Mouse (Mus musculus): Measurements from ENCODE around the gene Sh3bp4.

The Sh3bp4 gene

DNA sequence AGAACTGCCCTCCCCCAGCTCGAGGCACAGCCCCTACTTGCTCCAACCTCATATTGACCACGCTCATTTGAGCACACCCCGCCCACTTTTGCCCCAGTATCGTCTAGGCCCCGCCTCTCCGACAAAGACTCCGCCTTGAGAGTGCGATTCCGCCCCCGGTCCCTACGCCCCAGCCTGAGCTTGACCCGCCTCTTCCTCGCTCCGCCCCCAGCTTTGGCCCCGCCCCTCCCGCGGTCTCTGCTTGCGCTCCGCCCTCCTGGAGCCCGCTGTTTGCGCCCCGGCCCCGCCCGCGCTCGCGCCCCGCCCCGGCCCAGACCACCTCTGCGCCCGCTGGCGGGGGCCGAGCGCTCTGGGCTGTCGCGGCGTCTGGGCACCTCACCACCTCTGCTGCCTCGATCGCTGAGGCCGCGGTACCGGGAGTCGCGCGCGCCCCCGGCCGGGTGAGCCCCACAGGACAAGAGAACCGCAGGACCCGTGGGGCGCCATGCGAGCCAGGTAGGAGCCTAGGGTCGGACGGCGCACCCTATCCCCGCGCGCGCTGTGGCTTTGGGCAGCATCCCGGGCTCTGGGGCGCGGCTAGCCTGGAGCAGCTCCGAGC lies at the start of gene Sh3bp4:
TSS of gene Sh3bp4 (plus strand) at position 313 of the 598 bp plus-strand sequence.
- in situ Hi-C loops (cut with MboI; ENCODE audit: low pct_unique_long_range_greater_than_20kb in 1 of 2, low sequenced_read_pairs in 2 of 2, unreplicated experiment in 1 of 2): loop anchor here in 1 of 2 experiments (25.0 kb wide), 1 partner anchor 308 kb away; no protein-coding TSS in a partner anchor

- in situ Hi-C loops (cut with MboI; ENCODE audit: low pct_unique_long_range_greater_than_20kb in 1 of 2, low sequenced_read_pairs in 2 of 2, unreplicated experiment in 1 of 2): no loop called here
These were observed 47.2 kb upstream of the Sh3bp4 start for GRCm38 (mm10) chr1:89022997-89023396.

GRCm38 (mm10) chr1:89024696-89025612 lies 45.3 kb upstream of the Sh3bp4 start:
- in situ Hi-C loops (cut with MboI; ENCODE audit: low pct_unique_long_range_greater_than_20kb in 1 of 2, low sequenced_read_pairs in 2 of 2, unreplicated experiment in 1 of 2): no loop called here

GRCm38 (mm10) chr1:89026040-89026439 lies 44.2 kb upstream of the Sh3bp4 start:
- in situ Hi-C loops (cut with MboI; ENCODE audit: low pct_unique_long_range_greater_than_20kb in 1 of 2, low sequenced_read_pairs in 2 of 2, unreplicated experiment in 1 of 2): no loop called here

DNA sequence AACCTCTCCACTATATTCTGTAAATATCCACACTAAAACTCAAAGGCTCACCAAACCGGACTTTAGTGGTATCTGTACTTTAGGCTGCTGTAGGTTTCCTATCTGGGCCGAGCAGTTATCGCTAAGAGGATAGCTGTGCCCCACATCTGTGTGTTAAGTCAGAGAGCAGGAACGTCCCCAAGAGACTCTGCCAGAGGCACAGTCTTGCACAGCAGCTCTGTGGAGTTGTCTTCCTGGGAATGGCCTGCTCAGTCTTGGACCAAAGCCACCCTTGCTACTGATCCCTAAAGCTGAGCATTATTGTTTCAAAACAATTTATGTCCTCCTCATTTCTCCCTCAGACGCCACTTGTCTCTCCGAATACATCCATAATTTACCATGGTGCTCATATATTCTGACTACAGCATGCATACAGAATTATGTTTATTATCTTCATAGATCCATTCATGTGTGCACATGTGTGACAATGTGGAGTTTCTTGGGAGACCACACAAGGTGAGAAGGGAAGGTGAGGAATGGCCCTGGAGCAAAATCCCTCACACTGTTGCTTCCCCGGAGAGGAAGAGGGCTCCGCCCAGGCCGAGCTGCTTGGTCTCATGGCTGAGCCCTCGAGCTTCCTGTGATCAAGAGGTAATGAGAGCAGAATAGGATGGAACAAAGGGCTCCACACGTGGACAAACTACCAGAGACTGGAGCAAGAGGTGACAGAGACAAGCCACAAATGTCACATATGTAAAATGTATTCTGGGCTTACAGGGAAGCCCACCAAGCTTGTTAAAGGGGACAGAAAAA lies 40.9 kb upstream of the Sh3bp4 start:
- in situ Hi-C loops (cut with MboI; ENCODE audit: low pct_unique_long_range_greater_than_20kb in 1 of 2, low sequenced_read_pairs in 2 of 2, unreplicated experiment in 1 of 2): no loop called here

DNA sequence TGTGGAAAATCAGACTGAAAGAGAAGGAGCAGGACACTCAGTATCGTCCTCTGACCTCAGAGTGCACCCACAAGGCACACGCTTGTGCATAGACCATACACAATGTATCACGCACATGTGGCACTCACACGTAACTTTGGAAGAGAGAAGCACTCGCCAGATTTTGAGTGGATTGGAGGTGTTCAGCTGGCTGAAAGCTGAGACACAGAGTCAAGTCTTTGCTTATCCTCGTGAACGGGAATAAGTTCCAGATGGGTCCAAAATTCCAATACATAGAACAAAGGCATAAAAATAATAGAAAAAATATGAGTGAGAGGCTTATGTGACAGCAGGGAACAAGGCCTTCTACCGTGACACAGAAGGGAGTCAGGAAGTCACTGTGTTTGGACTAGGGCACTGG lies 36.6 kb upstream of the Sh3bp4 start:
- in situ Hi-C loops (cut with MboI; ENCODE audit: low pct_unique_long_range_greater_than_20kb in 1 of 2, low sequenced_read_pairs in 2 of 2, unreplicated experiment in 1 of 2): no loop called here

DNA sequence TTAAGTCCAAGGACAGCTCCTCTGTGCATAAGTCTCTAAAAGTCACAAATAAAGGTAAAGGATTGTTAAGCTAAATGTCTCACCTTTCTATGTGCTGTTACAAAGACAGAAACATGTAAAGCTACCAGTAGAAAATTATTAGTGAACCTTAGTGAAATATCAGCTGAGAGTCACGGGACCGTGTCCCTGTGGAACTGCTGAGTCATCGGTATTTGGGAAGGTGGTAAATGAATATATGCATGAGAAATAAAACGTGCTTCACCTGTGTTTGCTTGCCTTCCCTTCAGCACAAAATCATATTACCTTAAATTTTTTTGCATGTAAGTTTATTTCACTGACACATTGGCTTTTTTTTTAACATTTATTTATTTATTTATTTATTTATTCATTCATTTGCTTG lies 36.2 kb upstream of the Sh3bp4 start:
- in situ Hi-C loops (cut with MboI; ENCODE audit: low pct_unique_long_range_greater_than_20kb in 1 of 2, low sequenced_read_pairs in 2 of 2, unreplicated experiment in 1 of 2): no loop called here

DNA sequence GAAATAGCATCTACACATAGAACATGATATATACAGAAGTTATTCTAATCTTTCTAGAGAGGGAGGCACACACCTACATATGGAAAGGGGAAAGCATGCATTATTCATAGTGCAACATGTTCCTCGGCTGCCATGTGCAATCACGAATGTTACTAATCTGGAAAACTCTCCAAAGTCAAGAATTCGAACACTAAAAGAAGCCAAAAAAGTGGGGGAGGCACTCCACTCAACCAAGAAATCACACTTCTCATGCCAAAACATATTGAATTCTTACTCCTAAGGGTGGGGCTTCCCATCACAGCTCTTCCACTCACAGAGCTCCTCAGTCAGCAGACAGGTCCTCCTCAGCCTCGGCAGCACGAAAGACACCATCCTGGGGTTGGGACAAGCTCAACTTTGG lies 35.1 kb upstream of the Sh3bp4 start:
- in situ Hi-C loops (cut with MboI; ENCODE audit: low pct_unique_long_range_greater_than_20kb in 1 of 2, low sequenced_read_pairs in 2 of 2, unreplicated experiment in 1 of 2): no loop called here

- in situ Hi-C loops (cut with MboI; ENCODE audit: low pct_unique_long_range_greater_than_20kb in 1 of 2, low sequenced_read_pairs in 2 of 2, unreplicated experiment in 1 of 2): no loop called here
These were observed 30.4 kb upstream of the Sh3bp4 start for GRCm38 (mm10) chr1:89039836-89040235.

DNA sequence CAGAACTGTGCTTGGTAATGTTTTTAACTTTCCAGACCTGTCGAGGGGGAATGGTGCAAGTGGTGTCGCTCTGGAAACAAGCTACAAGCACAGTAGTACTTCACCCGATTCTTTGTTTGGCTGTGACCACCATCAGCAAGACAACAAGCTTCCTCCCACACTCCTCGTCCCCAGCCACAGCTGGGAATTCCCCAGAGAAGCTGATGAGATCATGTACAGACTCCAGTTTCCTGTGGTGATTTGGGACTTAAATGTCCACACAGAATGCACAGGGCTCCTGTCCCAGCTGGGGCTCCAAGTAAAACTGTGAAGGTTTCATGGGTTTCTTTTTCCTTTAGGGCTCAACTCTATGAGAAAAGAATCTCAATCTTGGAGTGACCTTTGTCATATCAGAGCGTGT lies 28.9 kb upstream of the Sh3bp4 start:
- in situ Hi-C loops (cut with MboI; ENCODE audit: low pct_unique_long_range_greater_than_20kb in 1 of 2, low sequenced_read_pairs in 2 of 2, unreplicated experiment in 1 of 2): no loop called here

DNA sequence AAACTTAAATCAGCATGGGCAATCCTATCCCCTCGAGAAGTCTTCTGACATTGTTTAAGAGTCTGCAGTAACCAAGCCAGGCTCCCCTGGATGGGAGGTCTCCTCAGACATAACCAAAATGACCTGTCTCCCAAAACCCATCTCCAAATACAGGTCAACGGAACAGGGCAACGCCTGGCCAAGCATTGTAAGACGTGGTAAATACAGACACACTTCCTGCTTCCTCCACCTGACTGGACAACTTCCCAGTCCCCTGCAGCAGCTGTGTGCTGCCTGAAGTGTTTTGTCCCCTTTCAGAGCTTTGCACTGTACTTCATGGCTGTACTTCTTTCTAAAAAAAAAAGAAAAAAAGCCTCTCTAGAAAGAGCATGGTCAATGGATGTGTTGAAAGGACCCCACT lies 28.1 kb upstream of the Sh3bp4 start:
- in situ Hi-C loops (cut with MboI; ENCODE audit: low pct_unique_long_range_greater_than_20kb in 1 of 2, low sequenced_read_pairs in 2 of 2, unreplicated experiment in 1 of 2): no loop called here

GRCm38 (mm10) chr1:89042956-89043355 lies 27.3 kb upstream of the Sh3bp4 start:
- in situ Hi-C loops (cut with MboI; ENCODE audit: low pct_unique_long_range_greater_than_20kb in 1 of 2, low sequenced_read_pairs in 2 of 2, unreplicated experiment in 1 of 2): no loop called here

- in situ Hi-C loops (cut with MboI; ENCODE audit: low pct_unique_long_range_greater_than_20kb in 1 of 2, low sequenced_read_pairs in 2 of 2, unreplicated experiment in 1 of 2): no loop called here
These were observed 24.8 kb upstream of the Sh3bp4 start for GRCm38 (mm10) chr1:89045403-89045802.

DNA sequence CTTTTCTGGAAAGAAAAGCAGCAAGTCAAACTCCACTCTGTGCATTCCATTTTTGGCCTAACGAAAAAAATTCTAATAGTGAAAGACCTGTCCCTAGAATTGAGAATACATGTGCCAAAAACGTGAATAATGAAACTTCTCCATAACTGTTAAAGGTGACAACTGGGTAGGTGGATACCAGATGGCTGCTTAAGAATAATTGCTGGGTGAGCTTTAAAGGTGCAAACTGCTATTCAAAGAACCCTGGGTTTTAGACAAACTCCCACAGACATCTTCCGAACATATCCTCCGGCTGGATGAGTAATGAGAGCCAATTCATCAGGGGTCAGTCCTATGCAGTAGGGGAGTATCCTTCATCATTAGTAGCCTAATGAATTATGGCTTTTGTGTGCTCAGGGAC lies 20.7 kb upstream of the Sh3bp4 start:
- in situ Hi-C loops (cut with MboI; ENCODE audit: low pct_unique_long_range_greater_than_20kb in 1 of 2, low sequenced_read_pairs in 2 of 2, unreplicated experiment in 1 of 2): no loop called here

- in situ Hi-C loops (cut with MboI; ENCODE audit: low pct_unique_long_range_greater_than_20kb in 1 of 2, low sequenced_read_pairs in 2 of 2, unreplicated experiment in 1 of 2): loop anchor here in 1 of 2 experiments (25.0 kb wide), 1 partner anchor 294 kb away; no protein-coding TSS in a partner anchor
These were observed 14.0 kb upstream of the Sh3bp4 start for GRCm38 (mm10) chr1:89056175-89056574.

DNA sequence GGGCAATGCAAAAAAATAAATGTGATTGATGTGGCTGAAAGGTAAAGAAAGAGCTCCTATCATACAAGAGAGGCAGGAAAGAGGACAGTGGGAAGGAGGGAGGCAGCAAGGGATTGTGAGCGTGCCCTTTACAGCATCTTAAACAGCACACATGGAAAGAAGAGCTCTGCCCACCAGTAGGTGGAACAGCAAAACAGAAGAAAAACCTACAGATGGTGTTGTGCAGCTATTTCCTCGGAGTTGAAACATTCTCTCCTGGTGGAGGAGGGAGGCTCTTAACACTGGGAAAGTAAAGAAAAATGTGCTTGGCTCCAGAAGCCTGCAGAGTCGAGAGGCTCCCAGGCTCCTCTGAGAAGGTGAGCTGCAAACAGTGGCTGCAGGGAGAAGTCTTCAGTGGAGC lies 12.8 kb upstream of the Sh3bp4 start:
- in situ Hi-C loops (cut with MboI; ENCODE audit: low pct_unique_long_range_greater_than_20kb in 1 of 2, low sequenced_read_pairs in 2 of 2, unreplicated experiment in 1 of 2): loop anchor here in 1 of 2 experiments (25.0 kb wide), 1 partner anchor 295 kb away; no protein-coding TSS in a partner anchor

- in situ Hi-C loops (cut with MboI; ENCODE audit: low pct_unique_long_range_greater_than_20kb in 1 of 2, low sequenced_read_pairs in 2 of 2, unreplicated experiment in 1 of 2): loop anchor here in 1 of 2 experiments (25.0 kb wide), 1 partner anchor 296 kb away; no protein-coding TSS in a partner anchor
These were observed 12.2 kb upstream of the Sh3bp4 start for GRCm38 (mm10) chr1:89058011-89058410.

GRCm38 (mm10) chr1:89062977-89063376 lies 7.2 kb upstream of the Sh3bp4 start:
- in situ Hi-C loops (cut with MboI; ENCODE audit: low pct_unique_long_range_greater_than_20kb in 1 of 2, low sequenced_read_pairs in 2 of 2, unreplicated experiment in 1 of 2): loop anchor here in 1 of 2 experiments (25.0 kb wide), 1 partner anchor 301 kb away; no protein-coding TSS in a partner anchor

- in situ Hi-C loops (cut with MboI; ENCODE audit: low pct_unique_long_range_greater_than_20kb in 1 of 2, low sequenced_read_pairs in 2 of 2, unreplicated experiment in 1 of 2): loop anchor here in 1 of 2 experiments (25.0 kb wide), 1 partner anchor 301 kb away; no protein-coding TSS in a partner anchor
These were observed 6.4 kb upstream of the Sh3bp4 start for GRCm38 (mm10) chr1:89063800-89064199.

Measured in mouse embryonic stem cell (cell line).